Mouse (Mus musculus) spleen, adult 2 months (tissue): ENCODE data around the gene Frmd8. TPM values are rescaled to one million over a fixed set of nuclear protein-coding genes. Genes with fewer than 3 reads are reported as not detected.
A peak's percentile ranks its signal among the peaks of the same experiment; 100 is the strongest.

Source experiments
- DNase-seq, 2 experiments: peaks; one replicate each; pipeline versions ENCODE4 v3.0.0 to v3.0.0-alpha.2; 2012 to 2021; ENCODE audit warnings: low spot score in 2 of 2, low read depth in 1 of 2
- H3K27ac ChIP-seq: fragments of 200-500 bp; 2 replicates; pipeline ENCODE4 v1.5.1; 2012; ENCODE audit warnings: low read length, inconsistent platforms; ENCODE audit not compliant: insufficient read depth
- H3K27me3 ChIP-seq: fragments of 200-500 bp; 2 replicates; pipeline ENCODE4 v1.6.1; 2012; ENCODE audit warnings: mild to moderate bottlenecking, moderate library complexity, low read length, inconsistent platforms; ENCODE audit not compliant: control insufficient read depth, insufficient read depth
- H3K36me3 ChIP-seq: fragments of 200-500 bp; 2 replicates; pipeline ENCODE4 v1.6.1; 2012; ENCODE audit warnings: mild to moderate bottlenecking, low read length, inconsistent platforms; ENCODE audit not compliant: control insufficient read depth, insufficient read depth
- H3K4me1 ChIP-seq: fragments of 200-500 bp; 2 replicates; pipeline ENCODE4 v1.6.1; 2011; ENCODE audit warnings: inconsistent platforms; ENCODE audit not compliant: control insufficient read depth, insufficient read depth, insufficient read length
- H3K4me3 ChIP-seq: fragments of 200-500 bp; 2 replicates; pipeline ENCODE4 v1.5.1; 2011; ENCODE audit warnings: mild to moderate bottlenecking, inconsistent platforms; ENCODE audit not compliant: insufficient read depth, insufficient read length; ENCODE audit errors: extremely low read depth
- CTCF ChIP-seq: fragments of 200-500 bp; IDR thresholded peaks from 2 replicates; pipeline ENCODE4 v1.5.1; 2011; ENCODE audit warnings: mild to moderate bottlenecking, inconsistent platforms; ENCODE audit not compliant: insufficient read depth, insufficient read length, insufficient replicate concordance; ENCODE audit errors: extremely low read depth
- POLR2A ChIP-seq: fragments of 200-500 bp; IDR thresholded peaks from 2 replicates; pipeline ENCODE4 v1.6.1; 2011; ENCODE audit warnings: low read depth, low read length, inconsistent platforms
- WGBS: fragments of 180-500 bp; shearing (Covaris S2); methylation state at CpG from one replicate; pipeline ENCODE4 v1.1.7; 2018; 5-methylcytosine and 5-hydroxymethylcytosine counted together
- polyA plus RNA-seq: library from polyadenylated mRNA; depleted of rRNA; stranded (reverse); fragments of >200 nt; gene quantifications from 2 replicates; pipeline ENCODE4 v1.2.3, GENCODE M21; 2012

Gene Frmd8
- polyA plus RNA-seq, 1 experiment: 42.3 TPM

GRCm38 (mm10) chr19:5842785-5843730, 32.0 kb downstream of the Frmd8 start:
- Histone ChIP-seq H3K4me3 (peak overlapping the region; percentile 72), H3K4me1 (peaks cover 18% of the 10 kb centered on the region; the same call in 1 of the 2 replicates), H3K27ac (peak overlapping the region; percentile 100), H3K36me3 (no peaks in the 10 kb centered on the region), H3K27me3 (no peaks in the 10 kb centered on the region)
- TF ChIP-seq CTCF: no peak
- TF ChIP-seq POLR2A: no peak
- 24% methylated on average over 9 of the region's 9 CpGs for WGBS
- DNase-seq: peak in 1 of 2 experiments; percentile 30

- TF ChIP-seq POLR2A (no peak), CTCF (no peak)
- H3K4me3 ChIP-seq: peak overlapping the region; percentile 72
- H3K27ac ChIP-seq: peak overlapping the region; percentile 69
- H3K4me1 ChIP-seq: peaks cover 10% of the 10 kb centered on the region; the same call in 1 of the 2 replicates
- WGBS: 18% methylated on average over 5 of the region's 5 CpGs
- no peak for DNase-seq
- no peaks in the 10 kb centered on the region for H3K27me3 ChIP-seq
- no peaks in the 10 kb centered on the region for H3K36me3 ChIP-seq
Measured at GRCm38 (mm10) chr19:5841999-5842784, 32.9 kb downstream of the Frmd8 start.

- H3K36me3 ChIP-seq: no peaks in the 10 kb centered on the region
- no peak for DNase-seq
- H3K4me3 ChIP-seq: peak overlapping the region; percentile 17; the same call in 1 of the 2 replicates
- TF ChIP-seq POLR2A (no peak), CTCF (no peak)
- H3K27me3 ChIP-seq: no peaks in the 10 kb centered on the region
- peak overlapping the region; percentile 31; the same call in 1 of the 2 replicates for H3K27ac ChIP-seq
- WGBS: 42% methylated on average over 4 of the region's 4 CpGs
- H3K4me1 ChIP-seq: peaks cover 10% of the 10 kb centered on the region; the same call in 1 of the 2 replicates
Measured at GRCm38 (mm10) chr19:5841389-5841946, 33.6 kb downstream of the Frmd8 start.

GRCm38 (mm10) chr19:5840890-5841388, 34.1 kb downstream of the Frmd8 start:
- no peak for DNase-seq
- H3K27me3 ChIP-seq: no peaks in the 10 kb centered on the region
- H3K36me3 ChIP-seq: no peaks in the 10 kb centered on the region
- H3K4me3 ChIP-seq: no peak overlapping the region
- TF ChIP-seq CTCF (no peak), POLR2A (no peak)
- 0 out of 2 replicates have a peak overlapping the region, but pooled peaks have one; percentile 31 for H3K27ac ChIP-seq
- WGBS: 88% methylated on average over 9 of the region's 9 CpGs
- peaks cover 10% of the 10 kb centered on the region; the same call in 1 of the 2 replicates for H3K4me1 ChIP-seq

GRCm38 (mm10) chr19:5840086-5840889, 34.8 kb downstream of the Frmd8 start:
- WGBS: 83% methylated on average over 18 of the region's 18 CpGs
- TF ChIP-seq CTCF: no peak
- TF ChIP-seq POLR2A: no peak
- H3K27me3 ChIP-seq: no peaks in the 10 kb centered on the region
- no peak overlapping the region for H3K27ac ChIP-seq
- H3K4me3 ChIP-seq: no peak overlapping the region
- H3K36me3 ChIP-seq: no peaks in the 10 kb centered on the region
- H3K4me1 ChIP-seq: peaks cover 10% of the 10 kb centered on the region; the same call in 1 of the 2 replicates
- DNase-seq: no peak
